Mouse (Mus musculus): ENCODE results near the gene Gpr68.

Gpr68 gene

GRCm38 (mm10) chr12:100924646-100925339 lies 16.8 kb upstream of the Gpr68 start:
- DNase-seq (ENCODE audit: inconsistent ontology term): no peak

- no peak for DNase-seq (ENCODE audit: inconsistent ontology term)
Observed at GRCm38 (mm10) chr12:100910731-100911130, 2.7 kb upstream of the Gpr68 start.

- DNase-seq (ENCODE audit: inconsistent ontology term): no peak
Observed at GRCm38 (mm10) chr12:100909765-100910164, 1.8 kb upstream of the Gpr68 start.

- no peak for DNase-seq (ENCODE audit: inconsistent ontology term)
Observed at GRCm38 (mm10) chr12:100908298-100909034, 468 bp upstream of the Gpr68 start.

GRCm38 (mm10) chr12:100906861-100907260 lies 1.1 kb downstream of the Gpr68 start:
- no peak for DNase-seq (ENCODE audit: inconsistent ontology term)

- no peak for DNase-seq (ENCODE audit: inconsistent ontology term)
Observed at GRCm38 (mm10) chr12:100903761-100904160, 4.2 kb downstream of the Gpr68 start.

- no peak for DNase-seq (ENCODE audit: inconsistent ontology term)
Observed at GRCm38 (mm10) chr12:100901386-100901785, 6.6 kb downstream of the Gpr68 start.

- DNase-seq (ENCODE audit: inconsistent ontology term): no peak
Observed at GRCm38 (mm10) chr12:100900901-100901300, 7.1 kb downstream of the Gpr68 start.

GRCm38 (mm10) chr12:100899111-100899640 lies 8.8 kb downstream of the Gpr68 start:
- peak; percentile 34 for DNase-seq (ENCODE audit: inconsistent ontology term)

GRCm38 (mm10) chr12:100897736-100898650 lies 10.0 kb downstream of the Gpr68 start:
- no peak for DNase-seq (ENCODE audit: inconsistent ontology term)

GRCm38 (mm10) chr12:100896661-100897060 lies 11.3 kb downstream of the Gpr68 start:
- no peak for DNase-seq (ENCODE audit: inconsistent ontology term)

GRCm38 (mm10) chr12:100895504-100895903 lies 12.5 kb downstream of the Gpr68 start:
- no peak for DNase-seq (ENCODE audit: inconsistent ontology term)

- DNase-seq (ENCODE audit: inconsistent ontology term): no peak
Observed at GRCm38 (mm10) chr12:100890548-100890947, 17.4 kb downstream of the Gpr68 start.

GRCm38 (mm10) chr12:100887801-100888258 lies 20.2 kb downstream of the Gpr68 start:
- peak; percentile 27 for DNase-seq (ENCODE audit: inconsistent ontology term)

- DNase-seq (ENCODE audit: inconsistent ontology term): no peak
Observed at GRCm38 (mm10) chr12:100886877-100887276, 21.1 kb downstream of the Gpr68 start.

- DNase-seq (ENCODE audit: inconsistent ontology term): no peak
Observed at GRCm38 (mm10) chr12:100885585-100885984, 22.4 kb downstream of the Gpr68 start.

- no peak for DNase-seq (ENCODE audit: inconsistent ontology term)
Observed at GRCm38 (mm10) chr12:100883168-100883567, 24.8 kb downstream of the Gpr68 start.

GRCm38 (mm10) chr12:100878556-100878955 lies 29.4 kb downstream of the Gpr68 start:
- no peak for DNase-seq (ENCODE audit: inconsistent ontology term)

- DNase-seq (ENCODE audit: inconsistent ontology term): no peak
Observed at GRCm38 (mm10) chr12:100877936-100878335, 30.1 kb downstream of the Gpr68 start.

- no peak for DNase-seq (ENCODE audit: inconsistent ontology term)
Observed at GRCm38 (mm10) chr12:100875960-100876359, 32.0 kb downstream of the Gpr68 start.

GRCm38 (mm10) chr12:100875553-100875952 lies 32.4 kb downstream of the Gpr68 start:
- no peak for DNase-seq (ENCODE audit: inconsistent ontology term)

- no peak for DNase-seq (ENCODE audit: inconsistent ontology term)
Observed at GRCm38 (mm10) chr12:100873612-100874011, 34.4 kb downstream of the Gpr68 start.

All from Muller cell, postnatal 12 days (primary cell).